Mouse (Mus musculus): ENCODE data around the gene Cysrt1.

DNA sequence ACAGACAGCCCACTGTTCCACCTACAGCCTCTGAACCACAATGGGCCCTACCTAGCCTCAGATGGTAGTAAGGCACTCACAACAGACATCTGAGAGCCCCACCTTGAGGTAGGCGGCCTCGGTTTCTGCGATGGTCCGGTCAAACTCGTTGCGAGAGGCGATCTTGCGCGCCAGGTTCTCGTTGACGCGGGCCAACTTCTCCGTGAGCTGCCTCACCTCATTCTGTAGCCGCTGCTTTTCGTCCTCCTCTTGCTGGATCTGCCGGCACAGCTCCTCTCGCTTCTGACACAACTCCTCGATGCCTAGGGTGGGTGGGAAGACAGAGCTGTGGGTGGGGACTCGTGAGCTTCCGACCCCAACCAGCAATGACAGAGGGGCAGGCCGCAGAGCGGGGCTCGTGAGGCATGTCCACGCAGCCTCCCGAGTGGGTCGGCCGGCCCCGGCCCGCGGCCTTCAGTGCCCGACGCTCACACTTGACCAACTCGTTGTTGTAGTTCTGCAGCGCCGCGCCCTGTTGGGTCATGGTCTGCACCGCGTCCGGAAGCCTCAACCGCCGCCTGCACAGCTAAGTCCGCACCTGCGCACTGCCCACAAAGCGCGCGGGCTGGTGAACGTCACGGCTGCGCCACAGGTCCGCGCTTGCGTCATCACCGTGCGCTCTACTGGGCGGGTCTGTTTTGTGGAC lies 29.7 kb upstream of the Cysrt1 start, which contains the start of the genes Ssna1 and Anapc2:
- TF ChIP-seq POLR2A (IDR thresholded peaks at IDR 0.05; ENCODE audit: borderline replicate concordance, low read depth, low read length) (peak; percentile 39; the same call in 1 of the 2 replicates), CTCF (IDR thresholded peaks at IDR 0.05; ENCODE audit: low read depth, low read length) (no peak)
